Mouse (Mus musculus): Measurements from ENCODE around the gene Magi1.

The Magi1 gene

GRCm38 (mm10) chr6:93792309-93793215 is 491.2 kb downstream of the Magi1 start:
- no peak for DNase-seq

- DNase-seq = no peak
These were observed 494.0 kb downstream of the Magi1 start for GRCm38 (mm10) chr6:93789721-93790120.

GRCm38 (mm10) chr6:93787042-93787441 is 496.7 kb downstream of the Magi1 start:
- DNase-seq = no peak

- no peak for DNase-seq
These were observed 497.5 kb downstream of the Magi1 start for GRCm38 (mm10) chr6:93786220-93786619.

- DNase-seq = peak; percentile 65
These were observed 512.6 kb downstream of the Magi1 start for GRCm38 (mm10) chr6:93771081-93771480.

- peak; percentile 27 for DNase-seq
These were observed 513.3 kb downstream of the Magi1 start for GRCm38 (mm10) chr6:93770283-93771025.

- no peak for DNase-seq
These were observed 525.6 kb downstream of the Magi1 start for GRCm38 (mm10) chr6:93758114-93758513.

- DNase-seq = peak; percentile 84
These were observed 526.2 kb downstream of the Magi1 start for GRCm38 (mm10) chr6:93757353-93758087.

GRCm38 (mm10) chr6:93743145-93743544 is 540.6 kb downstream of the Magi1 start:
- DNase-seq = no peak

GRCm38 (mm10) chr6:93739786-93740185 is 543.9 kb downstream of the Magi1 start:
- no peak for DNase-seq

- no peak for DNase-seq
These were observed 546.6 kb downstream of the Magi1 start for GRCm38 (mm10) chr6:93737083-93737482.

GRCm38 (mm10) chr6:93736071-93736470 is 547.6 kb downstream of the Magi1 start:
- DNase-seq = no peak

GRCm38 (mm10) chr6:93733800-93734199 is 549.9 kb downstream of the Magi1 start:
- DNase-seq = no peak

- peak; percentile 62 for DNase-seq
These were observed 554.0 kb downstream of the Magi1 start for GRCm38 (mm10) chr6:93729702-93730101.

GRCm38 (mm10) chr6:93728791-93729190 is 554.9 kb downstream of the Magi1 start:
- no peak for DNase-seq

- no peak for DNase-seq
These were observed 556.0 kb downstream of the Magi1 start for GRCm38 (mm10) chr6:93727630-93728178.

GRCm38 (mm10) chr6:93726829-93727455 is 556.8 kb downstream of the Magi1 start:
- peak; percentile 39 for DNase-seq

- DNase-seq = no peak
These were observed 557.6 kb downstream of the Magi1 start for GRCm38 (mm10) chr6:93726121-93726520.

- no peak for DNase-seq
These were observed 559.0 kb downstream of the Magi1 start for GRCm38 (mm10) chr6:93724749-93725148.

GRCm38 (mm10) chr6:93723226-93723625 is 560.5 kb downstream of the Magi1 start:
- no peak for DNase-seq

GRCm38 (mm10) chr6:93719532-93719931 is 564.2 kb downstream of the Magi1 start:
- DNase-seq = no peak

GRCm38 (mm10) chr6:93718385-93718784 is 565.3 kb downstream of the Magi1 start:
- peak; percentile 28 for DNase-seq

Data from retina, postnatal 1 day (tissue).